Mouse (Mus musculus) regulatory T cell (primary cell): ENCODE results near the gene Rhebl1.

Source experiments
- in situ Hi-C: fragments of 300-600 bp; cut with MboI, MseI; formaldehyde crosslinking; loops from one replicate; pipeline ENCODE4 v1.15.1; 2025; ENCODE audit warnings: high pct_unique_total_duplicates

Gene Rhebl1

GRCm38 (mm10) chr15:98877331-98877730 lies 17.0 kb downstream of the Rhebl1 start:
- in situ Hi-C loops = no loop called here

GRCm38 (mm10) chr15:98871916-98872888 lies 22.1 kb downstream of the Rhebl1 start:
- in situ Hi-C loops = loop anchor here (25.0 kb wide), 1 partner anchor 890 kb away; the partner anchor contains the start of gene Cers5

GRCm38 (mm10) chr15:98871070-98871915 lies 23.0 kb downstream of the Rhebl1 start, which contains the start of gene Kmt2d:
Gene Kmt2d, minus strand, starts transcription at chr15:98871204.
- in situ Hi-C loops = loop anchor here (25.0 kb wide), 1 partner anchor 891 kb away; the partner anchor contains the start of gene Cers5

- in situ Hi-C loops = loop anchor here (25.0 kb wide), 1 partner anchor 892 kb away; the partner anchor contains the start of gene Cers5
Observed at GRCm38 (mm10) chr15:98870179-98871069, 23.9 kb downstream of the Rhebl1 start.

- in situ Hi-C loops = loop anchor here (25.0 kb wide), 1 partner anchor 893 kb away; the partner anchor contains the start of gene Cers5
Observed at GRCm38 (mm10) chr15:98869342-98870178, 24.8 kb downstream of the Rhebl1 start.

- in situ Hi-C loops = loop anchor here (25.0 kb wide), 1 partner anchor 894 kb away; the partner anchor contains the start of gene Cers5
Observed at GRCm38 (mm10) chr15:98868346-98869063, 25.8 kb downstream of the Rhebl1 start.

GRCm38 (mm10) chr15:98867321-98867720 lies 27.0 kb downstream of the Rhebl1 start:
- in situ Hi-C loops = loop anchor here (25.0 kb wide), 1 partner anchor 895 kb away; the partner anchor contains the start of gene Cers5

- in situ Hi-C loops = loop anchor here (25.0 kb wide), 1 partner anchor 896 kb away; the partner anchor contains the start of gene Cers5
Observed at GRCm38 (mm10) chr15:98866501-98866900, 27.8 kb downstream of the Rhebl1 start.

- in situ Hi-C loops = loop anchor here (25.0 kb wide), 1 partner anchor 897 kb away; the partner anchor contains the start of gene Cers5
Observed at GRCm38 (mm10) chr15:98865771-98866170, 28.6 kb downstream of the Rhebl1 start.

- in situ Hi-C loops = loop anchor here (25.0 kb wide), 1 partner anchor 897 kb away; the partner anchor contains the start of gene Cers5
Observed at GRCm38 (mm10) chr15:98864951-98865350, 29.4 kb downstream of the Rhebl1 start.

- in situ Hi-C loops = loop anchor here (25.0 kb wide), 1 partner anchor 899 kb away; the partner anchor contains the start of gene Cers5
Observed at GRCm38 (mm10) chr15:98863451-98863958, 30.8 kb downstream of the Rhebl1 start.

- in situ Hi-C loops = loop anchor here (25.0 kb wide), 1 partner anchor 900 kb away; the partner anchor contains the start of gene Cers5
Observed at GRCm38 (mm10) chr15:98861701-98862410, 32.5 kb downstream of the Rhebl1 start.

GRCm38 (mm10) chr15:98860921-98861320 lies 33.4 kb downstream of the Rhebl1 start:
- in situ Hi-C loops = loop anchor here (25.0 kb wide), 1 partner anchor 901 kb away; the partner anchor contains the start of gene Cers5

- in situ Hi-C loops = loop anchor here (25.0 kb wide), 1 partner anchor 903 kb away; the partner anchor contains the start of gene Cers5
Observed at GRCm38 (mm10) chr15:98859319-98860043, 34.9 kb downstream of the Rhebl1 start.

- in situ Hi-C loops = loop anchor here (25.0 kb wide), 1 partner anchor 908 kb away; the partner anchor contains the start of gene Cers5
Observed at GRCm38 (mm10) chr15:98854214-98854613, 40.1 kb downstream of the Rhebl1 start.

GRCm38 (mm10) chr15:98853161-98853937 lies 41.0 kb downstream of the Rhebl1 start:
- in situ Hi-C loops = loop anchor here (25.0 kb wide), 1 partner anchor 909 kb away; the partner anchor contains the start of gene Cers5
